Mouse (Mus musculus): ENCODE results near the gene Olfr118.
"Not testable (repeated sequence)": the region's sequence is repeated elsewhere in the genome, so short reads cannot be mapped to it uniquely, and the experiment has no call there.

Olfr118 gene

DNA sequence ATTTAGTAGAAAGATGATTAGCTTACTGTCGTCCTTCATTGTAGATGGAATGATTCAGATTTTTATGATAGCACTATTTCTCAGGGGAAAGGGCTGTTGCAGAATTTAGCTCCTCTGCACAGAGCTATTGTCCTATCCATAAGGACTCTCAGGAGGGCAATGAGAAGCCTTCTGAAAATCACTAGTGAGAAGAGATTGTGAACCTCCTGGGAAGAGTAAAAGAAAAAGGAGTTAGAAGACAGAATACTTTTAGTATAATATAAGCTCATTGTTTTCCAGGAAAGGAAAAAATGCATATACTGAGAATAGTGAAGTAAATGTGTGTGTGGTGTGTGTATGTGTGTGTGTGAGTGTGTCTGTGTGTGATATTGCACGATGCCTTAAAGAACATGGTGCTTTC lies at the start of gene Olfr118:
Olfr118 (plus strand) TSS at position 301 of the 400 bp plus-strand sequence.
- DNase-seq (ENCODE audit: low read depth, low spot score) = no peak

GRCm38 (mm10) chr17:37627009-37627408 lies 39.8 kb upstream of the Olfr118 start, which contains the start of the genes Olfr115 and Olfr116:
Gene Olfr115, minus strand, starts transcription at chr17:37627109.
Gene Olfr116, minus strand, starts transcription at chr17:37627199.
- DNase-seq (ENCODE audit: low read depth, low spot score) = no peak

GRCm38 (mm10) chr17:37663682-37664081 lies 3.1 kb upstream of the Olfr118 start, which contains the start of gene Olfr117:
Gene Olfr117, minus strand, starts transcription at chr17:37663782.
- DNase-seq (ENCODE audit: low read depth, low spot score) = no peak

DNA sequence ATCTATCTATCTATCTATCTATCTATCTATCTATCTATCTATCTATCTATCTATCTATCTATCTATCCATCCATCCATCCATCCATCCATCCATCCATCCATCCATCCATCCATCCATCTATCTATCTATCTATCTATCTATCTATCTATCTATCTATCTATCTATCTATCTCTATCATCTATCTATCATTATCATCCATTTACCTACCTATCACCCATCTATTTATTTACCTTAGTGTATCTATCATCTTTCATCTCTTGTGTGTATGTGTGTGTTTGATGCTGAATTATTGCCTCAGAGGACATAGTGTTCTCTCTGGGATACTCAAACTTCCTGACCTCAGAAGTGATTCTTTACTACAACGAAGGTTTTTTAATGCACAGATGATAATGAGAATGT lies 29.5 kb downstream of the Olfr118 start, which contains the start of gene Olfr119:
Olfr119 (plus strand) TSS at position 301 of the 400 bp plus-strand sequence.
- DNase-seq (ENCODE audit: low read depth, low spot score) = not testable (repeated sequence)

DNA sequence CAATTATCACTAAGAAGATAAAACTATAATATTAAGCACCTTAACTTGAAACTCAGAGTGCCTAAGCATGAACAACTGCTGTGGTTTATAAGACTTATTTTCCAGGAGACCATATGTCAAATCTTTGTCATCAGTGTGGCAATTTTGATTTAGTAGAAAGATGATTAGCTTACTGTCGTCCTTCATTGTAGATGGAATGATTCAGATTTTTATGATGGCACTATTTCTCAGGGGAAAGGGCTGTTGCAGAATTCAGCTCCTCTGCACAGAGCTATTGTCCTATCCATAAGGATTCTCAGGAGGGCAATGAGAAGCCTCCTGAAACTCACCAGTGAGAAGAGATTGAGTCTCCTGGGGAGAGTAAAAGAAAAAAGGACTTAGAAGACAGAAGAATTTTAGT lies 54.7 kb downstream of the Olfr118 start, which contains the start of gene Olfr120:
Olfr120 (plus strand) TSS at position 301 of the 400 bp plus-strand sequence.
- no peak for DNase-seq (ENCODE audit: low read depth, low spot score)

Data from brain, adult 2 months (tissue).